ENCODE assay signal across 8 mouse cellular contexts in genomic region chr14:55743711-55744110, GRCm38 (mm10). TPM values are rescaled to one million over a fixed set of nuclear protein-coding genes. Genes with fewer than 3 reads are reported as not detected.
DNase-seq lines count a peak whose midpoint lies in the region; ATAC-seq and TF ChIP-seq lines count a peak whose summit lies in the region.

No protein-coding gene starts in this region.

- peak overlapping the region; percentile 0; the same call in 1 of the 2 replicates for H3K4me3 ChIP-seq in cortical plate, adult 2 months (ENCODE audit: insufficient read depth, low read length)

- no peak overlapping the region for H3K27ac ChIP-seq in cortical plate, adult 2 months (ENCODE audit: insufficient read depth, low read length)

- peak; percentile 62 for ATAC-seq in megakaryocyte-erythroid progenitor cell, adult 5-6 weeks (replicated peaks; ENCODE audit: low FRiP score, low TSS enrichment, poor library complexity, severe bottlenecking)

- intact Hi-C loops in left cerebral cortex, postnatal 10 days (cut with DNase I), result loop anchor here (1.0 kb wide), 1 partner anchor 60 kb away; no protein-coding TSS in a partner anchor

- TF ChIP-seq CTCF in cortical plate, adult 2 months (IDR thresholded peaks at IDR 0.05; ENCODE audit: extremely low read depth, insufficient read depth, low read length), result peak; percentile 97

- H3K4me1 ChIP-seq in cortical plate, adult 2 months (ENCODE audit: control insufficient read depth, insufficient read depth, low read length), result peaks cover 2% of the 10 kb centered on the region; the same call in 1 of the 2 replicates

- TF ChIP-seq POLR2A in cortical plate, adult 2 months (IDR thresholded peaks at IDR 0.05; ENCODE audit: extremely low read depth, insufficient read depth, low read length), result no peak

- peak; percentile 85 for DNase-seq in T-cell, adult 2 months (ENCODE audit: low spot score)
- peak; percentile 87 for DNase-seq in gastrocnemius, postnatal 10 days
- peak; percentile 89 for DNase-seq in hindlimb bud, embryonic 11.5 days (ENCODE audit: extremely low spot score, low read depth, low spot score)
- peak; percentile 75 to 79 for DNase-seq in left cerebral cortex, postnatal 10 days (ENCODE audit: extremely low spot score in 1 of 2, low spot score in 2 of 2)
- peak; percentile 84 for DNase-seq in right cerebral cortex, postnatal 14 days
- peak; percentile 88 for DNase-seq in urinary bladder, postnatal 25 days (ENCODE audit: low spot score)

RNA-seq across cellular contexts. Expression of gene Dhrs1, which starts 1.8 kb away (rescaled TPM):
- 117 TPM in 2 replicates for polyA plus RNA-seq in cortical plate, adult 2 months (2012; rRNA removed)
- total RNA-seq in gastrocnemius, postnatal 10 days (2021), result 10 to 100 TPM; 33.2 to 33.3 TPM
- total RNA-seq in left cerebral cortex, postnatal 10 days (2021), result 10 to 100 TPM; 93.2 to 94.9 TPM
- total RNA-seq in megakaryocyte-erythroid progenitor cell, adult 5-6 weeks (2014; fragmentation: Nextera tagmentation), result 21.5 and 31.0 TPM in 2 replicates
- 10.0 and 10.3 TPM in 2 replicates for total RNA-seq in megakaryocyte-erythroid progenitor cell, adult 5-6 weeks (2017)

RNA-seq across cellular contexts. Expression of gene Nop9, which starts 1.8 kb away (rescaled TPM):
- 9.1 and 9.2 TPM in 2 replicates for polyA plus RNA-seq in cortical plate, adult 2 months (2012; rRNA removed)
- total RNA-seq in gastrocnemius, postnatal 10 days (2021), result 10 to 100 TPM; 13.4 to 15.2 TPM
- 10 to 100 TPM; 15.8 to 18.5 TPM for total RNA-seq in left cerebral cortex, postnatal 10 days (2021)
- 35.8 and 52.0 TPM in 2 replicates for total RNA-seq in megakaryocyte-erythroid progenitor cell, adult 5-6 weeks (2014; fragmentation: Nextera tagmentation)
- 24.8 and 27.5 TPM in 2 replicates for total RNA-seq in megakaryocyte-erythroid progenitor cell, adult 5-6 weeks (2017)

RNA-seq across cellular contexts. Expression of gene Cideb, which starts 14.5 kb away (rescaled TPM):
- 16.9 and 18.2 TPM in 2 replicates for polyA plus RNA-seq in cortical plate, adult 2 months (2012; rRNA removed)
- not detected for total RNA-seq in gastrocnemius, postnatal 10 days (2021)
- total RNA-seq in left cerebral cortex, postnatal 10 days (2021), result under 1 TPM; 0.49 to 0.84 TPM
- not detected in 2 replicates for total RNA-seq in megakaryocyte-erythroid progenitor cell, adult 5-6 weeks (2014; fragmentation: Nextera tagmentation)
- not detected in 2 replicates for total RNA-seq in megakaryocyte-erythroid progenitor cell, adult 5-6 weeks (2017)

RNA-seq across cellular contexts. Expression of gene Ltb4r2, which starts 17.5 kb away (rescaled TPM):
- polyA plus RNA-seq in cortical plate, adult 2 months (2012; rRNA removed), result 0.15 and 0.17 TPM in 2 replicates
- total RNA-seq in gastrocnemius, postnatal 10 days (2021), result under 1 TPM; 0.07 to 0.14 TPM
- total RNA-seq in left cerebral cortex, postnatal 10 days (2021), result under 1 TPM; 0.41 to 0.43 TPM
- total RNA-seq in megakaryocyte-erythroid progenitor cell, adult 5-6 weeks (2014; fragmentation: Nextera tagmentation), result not detected in 2 replicates
- total RNA-seq in megakaryocyte-erythroid progenitor cell, adult 5-6 weeks (2017), result 0.38 and 1.7 TPM in 2 replicates

RNA-seq across cellular contexts. Expression of gene Rabggta, which starts 21.6 kb away (rescaled TPM):
- polyA plus RNA-seq in cortical plate, adult 2 months (2012; rRNA removed), result 64.7 and 67.9 TPM in 2 replicates
- total RNA-seq in gastrocnemius, postnatal 10 days (2021), result 10 to 100 TPM in 1 of 2 experiments, 1 to 10 TPM in 1; 9.4 to 10.2 TPM
- 10 to 100 TPM; 46.6 to 48.2 TPM for total RNA-seq in left cerebral cortex, postnatal 10 days (2021)
- 14.4 and 20.2 TPM in 2 replicates for total RNA-seq in megakaryocyte-erythroid progenitor cell, adult 5-6 weeks (2014; fragmentation: Nextera tagmentation)
- total RNA-seq in megakaryocyte-erythroid progenitor cell, adult 5-6 weeks (2017), result 7.7 and 12.6 TPM in 2 replicates
